Mouse (Mus musculus): ENCODE results near the gene Cfap44. TPM values are rescaled to one million over a fixed set of nuclear protein-coding genes. Genes with fewer than 3 reads are reported as not detected.

Cfap44 gene
- polyA plus RNA-seq, 1 experiment from 2014 or later = 2.9 TPM

DNA sequence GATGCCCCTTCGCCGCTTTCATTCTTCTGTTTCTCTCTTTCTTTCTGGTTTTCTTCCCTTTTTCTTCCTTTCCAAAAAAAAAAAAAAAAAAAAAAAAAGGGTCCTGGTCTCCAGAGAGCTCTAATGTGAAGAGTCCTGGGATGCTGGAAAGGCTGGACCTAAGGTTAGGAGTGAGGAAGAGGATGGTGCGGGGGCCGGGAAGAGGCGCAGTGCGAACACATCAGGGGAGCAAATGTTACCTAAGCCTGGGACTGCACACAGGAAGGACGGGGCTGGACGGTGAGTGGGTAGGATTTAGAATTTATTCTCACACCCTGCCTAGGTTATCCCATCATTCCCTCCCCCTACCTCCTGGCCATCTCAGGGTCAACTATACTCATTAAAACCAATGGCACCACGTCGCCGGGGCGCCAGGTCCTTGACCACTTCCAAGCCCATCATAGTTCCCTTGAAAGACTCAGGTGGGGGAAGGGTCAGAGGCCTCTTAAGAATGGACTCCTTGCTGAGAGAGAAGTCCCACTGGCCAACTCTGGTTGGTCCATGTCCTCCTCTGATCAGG, 136.7 kb downstream of the Cfap44 start:
- peak; percentile 20 for ATAC-seq

More for the DNA sequence above, 136.7 kb downstream of the Cfap44 start:
- H3K27me3 ChIP-seq (replicated peaks; ENCODE audit: control insufficient read depth, insufficient read depth, low read length) = no peaks in the 10 kb centered on the region
- H3K9ac ChIP-seq (replicated peaks; ENCODE audit: low read depth, low read length) = peak overlapping the region; percentile 47
- peak overlapping the region; percentile 91 for H3K27ac ChIP-seq (ENCODE audit: low read length)
- H3K4me3 ChIP-seq (replicated peaks; ENCODE audit: low read length) = peak overlapping the region; percentile 29
- no peaks in the 10 kb centered on the region for H3K36me3 ChIP-seq (ENCODE audit: control insufficient read depth, insufficient read depth)
- no peaks in the 10 kb centered on the region for H3K9me3 ChIP-seq (ENCODE audit: control insufficient read depth, low read length)
- H3K4me2 ChIP-seq (ENCODE audit: low read length) = peak overlapping the region; percentile 49
- 4% methylated on average over 12 of the region's 12 CpGs for WGBS
- H3K4me1 ChIP-seq (replicated peaks; ENCODE audit: control insufficient read depth, insufficient read depth, low read length) = peaks cover 84% of the 10 kb centered on the region

Other genes starting within 250 kb of the Cfap44 start
- gene Usf3, start 221.6 kb upstream of the Cfap44 start, polyA plus RNA-seq (2015; fragmentation: Nextera tagmentation; extraction: Ambion mirVana) = 3.3 and 4.0 TPM in 2 replicates
- gene Sidt1, start 61.6 kb upstream of the Cfap44 start, polyA plus RNA-seq (2015; fragmentation: Nextera tagmentation; extraction: Ambion mirVana) = 5.3 and 7.1 TPM in 2 replicates
- gene Spice1, start 47.7 kb upstream of the Cfap44 start, polyA plus RNA-seq (2015; fragmentation: Nextera tagmentation; extraction: Ambion mirVana) = 19.8 and 25.2 TPM in 2 replicates
- gene Boc, start 164.1 kb downstream of the Cfap44 start, polyA plus RNA-seq (2015; fragmentation: Nextera tagmentation; extraction: Ambion mirVana) = 15.2 and 17.6 TPM in 2 replicates